Mouse (Mus musculus) heart, embryonic 11.5 days (tissue): Measurements from ENCODE around the gene Mphosph6. TPM values are rescaled to one million over a fixed set of nuclear protein-coding genes. Genes with fewer than 3 reads are reported as not detected.

Experiments
- ATAC-seq: fragments of 200-750 bp; cut with Nextera tagmentation; replicated peaks from 2 replicates; pipeline ENCODE4 v1.8.0; 2017; ENCODE audit warnings: moderate library complexity; ENCODE audit not compliant: insufficient number of reproducible peaks, low FRiP score, low TSS enrichment
- H3K27ac ChIP-seq: fragments of 300-500 bp; sonication (generic); 2 replicates; pipeline ENCODE4 v1.5.1; 2014; ENCODE audit warnings: mild to moderate bottlenecking, low read depth, low read length
- H3K27me3 ChIP-seq: fragments of 300-500 bp; sonication (generic); 2 replicates; pipeline ENCODE4 v1.6.1; 2014; ENCODE audit warnings: mild to moderate bottlenecking, low read length, mixed read lengths; ENCODE audit not compliant: control insufficient read depth, insufficient read depth
- H3K36me3 ChIP-seq: fragments of 300-500 bp; sonication (generic); 2 replicates; pipeline ENCODE4 v1.6.1; 2014; ENCODE audit warnings: mild to moderate bottlenecking, low read length, moderate library complexity, mixed read lengths; ENCODE audit not compliant: control insufficient read depth, insufficient read depth
- H3K4me1 ChIP-seq: fragments of 300-500 bp; sonication (generic); 2 replicates; pipeline ENCODE4 v1.6.1; 2014; ENCODE audit warnings: low read length; ENCODE audit not compliant: control insufficient read depth, insufficient read depth
- H3K4me2 ChIP-seq: fragments of 300-500 bp; sonication (generic); 2 replicates; pipeline ENCODE4 v1.6.1; 2014; ENCODE audit warnings: mild to moderate bottlenecking, moderate library complexity
- H3K4me3 ChIP-seq: fragments of 300-500 bp; sonication (generic); 2 replicates; pipeline ENCODE4 v1.5.1; 2014; ENCODE audit warnings: low read depth, low read length
- H3K9ac ChIP-seq: fragments of 300-500 bp; sonication (generic); 2 replicates; pipeline ENCODE4 v1.6.1; 2014; ENCODE audit warnings: mild to moderate bottlenecking, low read depth, low read length, moderate library complexity
- H3K9me3 ChIP-seq: fragments of 300-500 bp; sonication (generic); replicated peaks from 2 replicates; pipeline ENCODE4 v1.6.1; 2016; ENCODE audit warnings: low read length; ENCODE audit not compliant: control insufficient read depth
- WGBS: fragments of 180-500 bp; shearing (Covaris S2); extraction: QIAGEN DNeasy Blood & Tissue Kit; methylation state at CpG from one replicate; pipeline ENCODE4 v1.1.7; 2014; ENCODE audit not compliant: insufficient replicate concordance; 5-methylcytosine and 5-hydroxymethylcytosine counted together
- polyA plus RNA-seq: library from polyadenylated mRNA; unstranded; fragments of >200 nt; fragmentation: Nextera tagmentation; extraction: Ambion mirVana; gene quantifications from 2 replicates; pipeline ENCODE4 v1.2.1, GENCODE M21; 2014

The Mphosph6 gene
- polyA plus RNA-seq, 1 experiment from 2014 or later, result 44.8 TPM

DNA sequence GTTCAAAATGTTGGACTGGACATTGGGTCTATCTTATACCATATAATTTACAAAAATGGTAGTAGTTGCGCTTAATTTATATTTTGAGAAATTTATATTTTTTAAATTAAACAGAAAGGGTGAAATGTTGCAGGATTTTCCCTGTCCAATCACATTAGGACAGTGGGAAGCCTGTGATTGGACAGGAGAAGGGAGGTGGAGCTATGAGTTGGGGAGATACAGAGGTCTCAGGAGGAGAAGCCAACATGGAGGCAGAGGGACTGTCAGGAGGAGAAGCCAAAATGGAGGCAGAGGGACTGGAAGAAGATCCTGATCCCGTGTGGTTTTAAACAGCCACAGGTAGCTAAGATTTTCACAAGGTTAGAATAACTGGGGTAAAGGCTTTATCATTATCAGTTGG lies 3.7 kb downstream of the Mphosph6 start:
- Histone ChIP-seq H3K4me3 (no peak overlapping the region), H3K4me2 (no peak overlapping the region), H3K27ac (no peak overlapping the region), H3K9me3 (no peaks in the 10 kb centered on the region), H3K36me3 (peaks cover 17% of the 10 kb centered on the region), H3K9ac (no peak overlapping the region), H3K27me3 (no peaks in the 10 kb centered on the region), H3K4me1 (peaks cover 16% of the 10 kb centered on the region)
- 93% methylated on average over 2 of the region's 2 CpGs for WGBS
- no peak for ATAC-seq

DNA sequence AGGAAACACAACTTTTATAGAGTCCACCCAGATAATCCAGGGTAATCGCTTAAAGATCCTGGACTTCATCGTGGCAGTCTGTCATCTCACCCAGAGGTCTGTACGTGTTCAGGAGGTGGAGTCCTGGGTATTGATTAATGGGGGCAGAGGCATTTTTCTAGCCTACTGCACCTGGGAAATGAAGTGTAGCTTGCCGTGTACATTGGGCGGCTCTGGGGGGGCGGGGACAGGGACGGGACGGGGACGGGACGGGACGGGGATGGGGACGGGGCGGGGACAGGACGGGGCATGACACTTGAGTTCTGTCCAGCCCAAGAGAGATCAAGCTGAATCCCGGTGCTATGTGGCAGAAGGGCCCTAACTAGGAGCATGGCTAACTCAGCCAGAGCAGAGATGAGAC lies 5.3 kb downstream of the Mphosph6 start:
- ATAC-seq, result no peak
- Histone ChIP-seq H3K4me3 (no peak overlapping the region), H3K9me3 (no peaks in the 10 kb centered on the region), H3K27me3 (no peaks in the 10 kb centered on the region), H3K4me2 (no peak overlapping the region), H3K9ac (no peak overlapping the region), H3K36me3 (peaks cover 20% of the 10 kb centered on the region), H3K4me1 (peaks cover 11% of the 10 kb centered on the region), H3K27ac (no peak overlapping the region)
- 92% methylated on average over 15 of the region's 15 CpGs for WGBS

DNA sequence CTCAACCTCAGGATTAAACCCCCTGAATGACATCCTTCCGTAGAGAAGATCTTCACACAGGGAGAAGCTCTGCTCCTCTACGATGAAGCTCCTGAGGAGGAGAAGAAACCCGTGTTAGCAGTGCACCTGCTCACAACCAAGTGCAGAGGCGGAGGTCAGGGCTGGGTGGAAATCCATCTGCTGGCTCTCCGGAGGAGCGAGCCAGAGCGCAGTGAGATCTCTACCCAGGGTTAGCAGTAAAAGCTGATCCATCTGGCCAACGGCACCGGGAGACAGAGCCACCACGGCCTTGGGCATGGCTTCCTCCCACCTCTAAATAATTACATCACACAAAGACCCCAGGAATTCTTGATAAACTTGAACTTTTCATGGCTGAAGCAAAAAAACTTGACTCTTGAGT lies 7.2 kb downstream of the Mphosph6 start:
- 90% methylated on average over 10 of the region's 10 CpGs for WGBS
- ATAC-seq, result no peak

DNA sequence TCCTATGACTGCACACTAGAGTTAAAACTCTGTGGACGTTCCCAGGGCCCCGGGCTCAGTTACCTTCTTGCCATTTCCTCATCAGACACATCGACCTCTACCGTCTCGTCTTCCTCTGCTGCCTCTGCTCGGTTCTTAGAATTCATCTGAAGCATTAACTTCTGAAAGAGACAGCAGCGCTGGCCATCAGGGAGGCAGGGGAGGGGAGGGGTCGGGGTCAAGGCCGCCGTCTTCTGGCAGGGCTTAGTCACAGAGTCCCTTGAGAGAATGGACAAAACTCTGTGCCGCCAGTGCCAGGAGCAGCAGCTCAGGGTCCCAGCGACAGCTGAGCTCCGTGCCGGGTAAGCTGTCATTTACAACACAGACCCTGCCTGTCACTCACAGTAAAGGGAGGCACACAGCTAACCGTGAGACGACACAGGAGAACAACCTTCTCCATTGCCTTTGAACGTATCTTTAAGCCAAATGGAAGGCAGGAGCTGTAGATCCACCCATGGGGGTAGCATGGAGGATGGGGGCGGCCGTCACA lies 9.1 kb downstream of the Mphosph6 start:
- Histone ChIP-seq H3K4me3 (no peak overlapping the region), H3K27ac (no peak overlapping the region), H3K9ac (no peak overlapping the region), H3K27me3 (no peaks in the 10 kb centered on the region), H3K4me1 (no peaks in the 10 kb centered on the region), H3K4me2 (no peak overlapping the region), H3K36me3 (peaks cover 34% of the 10 kb centered on the region), H3K9me3 (no peaks in the 10 kb centered on the region)
- ATAC-seq, result no peak
- WGBS, result 88% methylated on average over 19 of the region's 19 CpGs

More for the DNA sequence above, 7.2 kb downstream of the Mphosph6 start:
- Histone ChIP-seq H3K9ac (no peak overlapping the region), H3K4me3 (no peak overlapping the region), H3K27ac (no peak overlapping the region), H3K4me2 (no peak overlapping the region), H3K9me3 (no peaks in the 10 kb centered on the region), H3K4me1 (no peaks in the 10 kb centered on the region), H3K36me3 (peaks cover 24% of the 10 kb centered on the region), H3K27me3 (no peaks in the 10 kb centered on the region)

DNA sequence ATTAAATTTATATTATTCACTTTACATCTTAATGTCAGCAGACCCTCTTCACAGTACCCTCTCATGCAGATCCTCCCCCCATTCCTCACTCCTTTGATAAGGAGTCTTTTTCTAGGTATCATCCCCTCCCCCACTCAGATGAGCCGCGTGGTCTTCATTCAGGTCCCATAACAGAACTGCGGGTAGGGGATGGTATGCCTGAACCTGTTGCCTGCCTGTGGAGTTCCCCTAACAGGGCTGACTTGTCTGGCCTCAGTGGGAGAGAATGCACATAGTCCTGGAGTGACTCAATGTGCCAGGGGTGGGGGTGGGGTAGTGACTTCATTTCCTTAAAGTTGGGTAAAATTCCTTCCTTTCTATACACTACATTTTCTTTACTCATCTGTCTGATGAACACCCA lies 15.3 kb downstream of the Mphosph6 start:
- no peak overlapping the region for H3K27ac ChIP-seq
- ATAC-seq, result no peak
- WGBS, result 84% methylated on average over 3 of the region's 3 CpGs
- H3K4me1 ChIP-seq, result no peaks in the 10 kb centered on the region
- H3K4me2 ChIP-seq, result no peak overlapping the region
- H3K36me3 ChIP-seq, result peaks cover 16% of the 10 kb centered on the region
- H3K9ac ChIP-seq, result no peak overlapping the region
- H3K4me3 ChIP-seq, result no peak overlapping the region
- H3K9me3 ChIP-seq, result 0 out of 2 replicates have a peak, but pooled peaks cover 4% of the 10 kb centered on the region
- no peaks in the 10 kb centered on the region for H3K27me3 ChIP-seq

DNA sequence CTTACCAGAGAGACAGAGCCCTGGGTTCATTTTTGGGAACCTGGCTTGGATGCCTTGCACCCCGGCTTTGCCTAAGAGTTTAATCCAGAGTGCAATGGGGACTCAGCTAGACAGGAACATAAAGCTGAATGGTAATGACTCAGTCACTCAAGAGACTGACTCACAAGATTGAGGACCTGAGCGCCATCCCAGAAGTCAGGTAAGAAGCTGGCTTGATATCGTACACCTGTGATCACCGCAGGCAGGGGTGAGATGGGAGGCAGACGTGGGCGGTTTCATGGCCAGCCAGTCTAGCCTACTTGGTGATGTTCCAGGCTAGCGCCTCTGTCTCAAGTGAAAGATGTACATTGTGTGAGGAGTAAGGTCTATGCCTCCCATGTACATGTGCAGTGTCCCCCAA lies 18.7 kb downstream of the Mphosph6 start:
- WGBS, result 90% methylated on average over 7 of the region's 7 CpGs
- Histone ChIP-seq H3K4me2 (no peak overlapping the region), H3K9me3 (0 out of 2 replicates have a peak, but pooled peaks cover 4% of the 10 kb centered on the region), H3K27ac (no peak overlapping the region), H3K27me3 (no peaks in the 10 kb centered on the region), H3K4me3 (no peak overlapping the region), H3K9ac (no peak overlapping the region), H3K4me1 (no peaks in the 10 kb centered on the region), H3K36me3 (peaks cover 6% of the 10 kb centered on the region; the same call in 1 of the 2 replicates)
- no peak for ATAC-seq

DNA sequence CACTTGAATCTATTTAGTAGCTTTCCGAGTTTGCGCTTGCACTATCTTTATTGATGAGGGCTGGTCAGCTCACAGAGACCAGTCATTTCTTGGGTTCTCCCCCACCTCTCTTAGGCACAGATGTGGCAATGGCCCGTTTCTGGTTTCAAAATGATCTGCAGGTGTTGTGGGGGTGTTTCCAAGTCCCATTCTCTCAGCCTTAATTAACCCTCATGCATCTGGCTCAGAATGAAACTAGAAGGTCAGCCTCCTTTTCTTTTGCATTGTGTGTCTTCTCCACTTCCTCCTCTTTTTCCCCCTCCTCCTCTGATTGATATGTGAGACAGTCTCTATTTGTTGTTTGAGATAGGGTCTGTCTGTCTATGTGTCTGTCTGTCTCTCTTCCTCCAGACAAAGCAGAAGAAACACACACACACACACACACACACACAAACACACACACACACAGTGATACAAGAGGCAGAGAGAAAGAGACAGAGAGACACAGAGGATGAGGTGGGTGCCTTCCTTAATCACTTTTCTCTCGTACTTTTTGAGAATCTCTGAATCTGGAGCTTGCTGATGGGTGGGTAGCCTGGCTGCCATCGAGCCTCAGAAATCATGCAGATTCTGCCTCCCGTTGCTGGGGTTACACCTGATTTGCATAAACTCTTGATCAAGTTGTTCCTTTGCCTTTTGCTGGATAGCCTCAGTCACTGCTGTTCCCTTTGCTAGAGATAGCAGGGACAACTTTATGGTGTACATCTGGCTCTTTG lies 20.2 kb downstream of the Mphosph6 start:
- Histone ChIP-seq H3K9me3 (no peaks in the 10 kb centered on the region), H3K36me3 (no peaks in the 10 kb centered on the region), H3K4me3 (no peak overlapping the region), H3K27ac (no peak overlapping the region), H3K27me3 (no peaks in the 10 kb centered on the region), H3K4me2 (no peak overlapping the region), H3K9ac (no peak overlapping the region), H3K4me1 (no peaks in the 10 kb centered on the region)
- WGBS, result 73% methylated on average over 6 of the region's 6 CpGs
- ATAC-seq, result no peak

DNA sequence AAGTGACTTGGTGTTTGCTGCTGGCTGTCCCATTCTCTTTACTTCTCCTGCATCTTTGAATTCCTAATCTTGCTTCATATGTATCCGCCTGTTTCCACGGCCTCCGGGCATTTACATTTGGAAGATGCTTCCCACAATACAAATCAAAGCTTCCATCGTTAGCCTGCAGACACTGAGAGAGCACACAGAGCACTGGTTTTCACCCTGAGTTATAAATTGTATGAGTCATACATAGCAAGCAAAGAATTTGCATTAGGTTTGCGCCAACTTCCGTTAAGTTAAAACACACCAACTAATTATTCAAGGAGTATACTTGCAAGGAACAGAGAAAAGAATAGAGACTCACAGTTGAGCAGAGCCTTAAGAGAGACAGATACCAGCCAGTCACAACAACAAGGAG lies 22.4 kb downstream of the Mphosph6 start:
- no peaks in the 10 kb centered on the region for H3K27me3 ChIP-seq
- H3K4me1 ChIP-seq, result no peaks in the 10 kb centered on the region
- ATAC-seq, result no peak
- WGBS, result 91% methylated on average over 6 of the region's 6 CpGs
- no peak overlapping the region for H3K4me2 ChIP-seq
- no peak overlapping the region for H3K9ac ChIP-seq
- no peaks in the 10 kb centered on the region for H3K9me3 ChIP-seq
- H3K36me3 ChIP-seq, result no peaks in the 10 kb centered on the region
- no peak overlapping the region for H3K4me3 ChIP-seq
- H3K27ac ChIP-seq, result no peak overlapping the region
